Mouse (Mus musculus) G1E (cell line): ENCODE measurements at regions not wholly inside any gene's neighbourhood (a gene's known extent, or its start where the extent isn't known, plus 50 kb on each side); places are given as distances from the start of the nearest gene placed in this dataset.

Source experiments
- ATAC-seq: 2 replicates; pipeline ENCODE4 v1.8.0; 2016; ENCODE audit warnings: mild to moderate bottlenecking; ENCODE audit not compliant: insufficient number of reproducible peaks, poor library complexity, low FRiP score, severe bottlenecking; ENCODE audit errors: extremely low read depth
- DNase-seq: peaks from one replicate; pipeline ENCODE4 v3.0.0; 2012; ENCODE audit warnings: low spot score
- H3K27me3 ChIP-seq: 2 replicates; pipeline ENCODE4 v1.6.1; 2012; ENCODE audit warnings: mild to moderate bottlenecking, low read length, inconsistent platforms; ENCODE audit not compliant: insufficient read depth
- H3K36me3 ChIP-seq: replicated peaks from 2 replicates; pipeline ENCODE3; 2012; ENCODE audit warnings: mild to moderate bottlenecking, inconsistent platforms
- H3K4me1 ChIP-seq: 2 replicates; pipeline ENCODE4 v1.6.1; 2012; ENCODE audit warnings: low read depth, low read length, inconsistent platforms, mixed read lengths; ENCODE audit not compliant: insufficient read depth
- H3K4me3 ChIP-seq: 2 replicates; pipeline ENCODE4 v1.5.1; 2012; ENCODE audit warnings: low read depth, mild to moderate bottlenecking, inconsistent platforms, low read length, moderate library complexity, mixed read lengths
- H3K9me3 ChIP-seq: replicated peaks from 2 replicates; pipeline ENCODE4 v1.6.1; 2012; ENCODE audit warnings: inconsistent platforms
- CTCF ChIP-seq: IDR thresholded peaks from 2 replicates; pipeline ENCODE4 v1.5.1; 2012; ENCODE audit warnings: low read depth, low read length, inconsistent platforms, mixed read lengths
- GATA1 ChIP-seq: IDR thresholded peaks from 2 replicates; pipeline ENCODE4 v1.6.1; 2012; ENCODE audit warnings: borderline replicate concordance, low read length, inconsistent platforms, mixed read lengths
- GATA2 ChIP-seq: IDR thresholded peaks from 2 replicates; pipeline ENCODE4 v1.6.1; 2012; ENCODE audit warnings: low read depth, low read length, inconsistent platforms, borderline replicate concordance
- POLR2AphosphoS5 ChIP-seq: IDR thresholded peaks from 2 replicates; pipeline ENCODE4 v1.6.1; 2012; ENCODE audit warnings: low read depth, low read length, inconsistent platforms; ENCODE audit not compliant: insufficient replicate concordance
- TAL1 ChIP-seq: conservative IDR thresholded peaks from 2 replicates; pipeline ENCODE4 v1.6.1; 2012; ENCODE audit warnings: low read depth, low read length, inconsistent platforms, mixed read lengths

GRCm38 (mm10) chr12:12635308-12635707 lies 306.4 kb downstream of the Mycn start:
- Histone ChIP-seq H3K4me3 (no peak overlapping the region), H3K27me3 (no peaks in the 10 kb centered on the region), H3K9me3 (no peaks in the 10 kb centered on the region), H3K4me1 (no peaks in the 10 kb centered on the region), H3K36me3 (no peaks in the 10 kb centered on the region)
- TF ChIP-seq GATA1 (no peak), POLR2AphosphoS5 (no peak), GATA2 (no peak), CTCF (no peak), TAL1 (no peak)
- ATAC-seq (no peak), DNase-seq (no peak)

- Histone ChIP-seq H3K36me3 (no peaks in the 10 kb centered on the region), H3K4me1 (no peaks in the 10 kb centered on the region), H3K9me3 (no peaks in the 10 kb centered on the region), H3K4me3 (no peak overlapping the region), H3K27me3 (no peaks in the 10 kb centered on the region)
- no peak for ATAC-seq
- no peak for DNase-seq
- TF ChIP-seq CTCF = no peak
- no peak for TF ChIP-seq GATA2
- TF ChIP-seq GATA1 = no peak
- no peak for TF ChIP-seq POLR2AphosphoS5
- no peak for TF ChIP-seq TAL1
Observed at GRCm38 (mm10) chr12:12627597-12627996, 314.1 kb downstream of the Mycn start.

- DNase-seq = no peak
Observed at GRCm38 (mm10) chr12:12625788-12626187, 315.9 kb downstream of the Mycn start.

DNA sequence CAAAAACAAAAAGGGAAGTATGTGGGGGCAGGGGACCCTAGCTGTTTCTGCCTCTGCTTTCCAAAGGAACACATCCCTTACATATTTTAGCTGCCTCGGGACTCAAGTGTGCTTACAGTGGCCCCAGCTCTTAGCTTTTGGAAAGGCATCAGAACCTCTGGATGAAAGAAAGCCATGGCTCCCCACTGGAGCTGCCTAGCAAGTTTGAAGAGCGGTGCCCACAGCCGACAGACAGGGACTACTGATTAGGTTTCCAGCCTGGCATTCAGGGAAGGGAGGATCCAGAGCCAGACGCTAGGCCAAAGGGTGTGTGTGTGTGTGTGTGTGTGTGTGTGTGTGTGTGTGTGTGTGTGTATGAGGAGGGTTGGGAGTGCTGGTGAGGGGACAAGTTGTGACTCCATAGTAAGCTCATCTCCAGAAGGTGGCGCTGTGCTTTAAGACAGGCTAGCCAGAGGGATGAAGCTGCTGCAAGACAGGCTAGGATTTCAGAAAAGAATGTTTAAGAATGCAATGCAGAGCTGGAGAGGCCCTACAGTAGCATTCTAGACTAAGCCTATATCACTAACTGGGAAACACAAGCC lies 318.9 kb downstream of the Mycn start:
- TF ChIP-seq TAL1 (no peak), CTCF (no peak), POLR2AphosphoS5 (no peak), GATA2 (no peak), GATA1 (no peak)
- no peak for DNase-seq
- no peaks in the 10 kb centered on the region for H3K36me3 ChIP-seq
- no peak overlapping the region for H3K4me3 ChIP-seq
- ATAC-seq = no peak
- H3K27me3 ChIP-seq = no peaks in the 10 kb centered on the region
- no peaks in the 10 kb centered on the region for H3K4me1 ChIP-seq
- peaks cover 9% of the 10 kb centered on the region for H3K9me3 ChIP-seq

More at GRCm38 (mm10) chr12:12625788-12626187, 315.9 kb downstream of the Mycn start:
- ATAC-seq = no peak
- Histone ChIP-seq H3K27me3 (no peaks in the 10 kb centered on the region), H3K9me3 (peaks cover 6% of the 10 kb centered on the region), H3K4me1 (no peaks in the 10 kb centered on the region), H3K4me3 (no peak overlapping the region), H3K36me3 (no peaks in the 10 kb centered on the region)
- no peak for TF ChIP-seq POLR2AphosphoS5
- no peak for TF ChIP-seq TAL1
- no peak for TF ChIP-seq GATA2
- TF ChIP-seq GATA1 = no peak
- no peak for TF ChIP-seq CTCF

- H3K4me3 ChIP-seq = no peak overlapping the region
- no peaks in the 10 kb centered on the region for H3K36me3 ChIP-seq
- no peak for TF ChIP-seq POLR2AphosphoS5
- no peak for TF ChIP-seq CTCF
- TF ChIP-seq GATA1 = no peak
- no peak for TF ChIP-seq GATA2
- TF ChIP-seq TAL1 = no peak
- no peaks in the 10 kb centered on the region for H3K4me1 ChIP-seq
- ATAC-seq (no peak), DNase-seq (no peak)
- H3K9me3 ChIP-seq = peaks cover 11% of the 10 kb centered on the region
- H3K27me3 ChIP-seq = no peaks in the 10 kb centered on the region
Observed at GRCm38 (mm10) chr12:12621506-12621905, 320.2 kb downstream of the Mycn start.

DNA sequence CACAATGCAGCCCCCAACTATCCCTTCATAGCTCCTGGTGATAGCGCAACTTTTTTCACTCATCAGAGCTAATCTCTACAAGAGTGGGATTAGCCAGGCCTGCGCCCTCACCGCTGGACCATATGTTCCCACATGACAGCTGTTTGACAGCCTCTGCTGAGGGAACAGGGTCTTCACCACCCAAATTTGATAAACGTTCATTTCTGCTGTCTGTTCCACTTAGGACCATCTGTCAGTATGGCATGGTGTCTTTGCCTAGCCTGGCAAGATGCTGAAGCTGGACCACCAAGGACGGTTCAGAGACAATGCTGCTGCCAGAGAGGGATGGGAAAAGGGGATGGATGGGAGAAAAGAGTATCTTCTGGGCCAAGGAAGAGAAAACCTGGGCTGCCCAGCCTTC lies 321.4 kb downstream of the Mycn start:
- no peaks in the 10 kb centered on the region for H3K27me3 ChIP-seq
- H3K9me3 ChIP-seq = peaks cover 11% of the 10 kb centered on the region
- H3K36me3 ChIP-seq = no peaks in the 10 kb centered on the region
- no peaks in the 10 kb centered on the region for H3K4me1 ChIP-seq
- no peak for DNase-seq
- TF ChIP-seq POLR2AphosphoS5 (no peak), CTCF (no peak), TAL1 (no peak), GATA2 (no peak), GATA1 (no peak)
- no peak overlapping the region for H3K4me3 ChIP-seq
- ATAC-seq = no peak

GRCm38 (mm10) chr12:12619431-12619830 lies 322.3 kb downstream of the Mycn start:
- Histone ChIP-seq H3K36me3 (no peaks in the 10 kb centered on the region), H3K4me3 (no peak overlapping the region), H3K9me3 (peaks cover 11% of the 10 kb centered on the region), H3K27me3 (no peaks in the 10 kb centered on the region), H3K4me1 (no peaks in the 10 kb centered on the region)
- DNase-seq = no peak
- no peak for TF ChIP-seq CTCF
- TF ChIP-seq GATA1 = no peak
- no peak for TF ChIP-seq GATA2
- TF ChIP-seq POLR2AphosphoS5 = no peak
- TF ChIP-seq TAL1 = no peak
- ATAC-seq = no peak
